ENCODE assay signal across 8 mouse cellular contexts in genomic region chr15:101246231-101247154, GRCm38 (mm10). TPM values are rescaled to one million over a fixed set of nuclear protein-coding genes. Genes with fewer than 3 reads are reported as not detected.
DNase-seq lines count a peak whose midpoint lies in the region; ATAC-seq lines count a peak whose summit lies in the region.

No protein-coding gene starts in this region.

- peak overlapping the region; percentile 76 for H3K4me2 ChIP-seq in hindbrain, embryonic 16.5 days (ENCODE audit: low read length)

- no peaks in the 10 kb centered on the region for H3K79me2 ChIP-seq in macrophage (ENCODE audit: inconsistent target)

- H3K9me3 ChIP-seq in hindbrain, embryonic 16.5 days (ENCODE audit: control insufficient read depth, low read length), result no peaks in the 10 kb centered on the region

- ATAC-seq in hindbrain, embryonic 16.5 days, result peak; percentile 99

- H3K9ac ChIP-seq in hindbrain, embryonic 16.5 days (ENCODE audit: low read depth, low read length), result peak overlapping the region; percentile 76

- H3K27me3 ChIP-seq in hindbrain, embryonic 16.5 days (replicated peaks; ENCODE audit: control insufficient read depth, insufficient read depth, low read length), result no peaks in the 10 kb centered on the region; the same call in 1 of the 2 replicates

- H3K36me3 ChIP-seq in hindbrain, embryonic 16.5 days (ENCODE audit: control insufficient read depth, insufficient read depth, low read length), result no peaks in the 10 kb centered on the region
- H3K36me3 ChIP-seq in macrophage (ENCODE audit: inconsistent target), result no peaks in the 10 kb centered on the region

- DNase-seq in T-cell, adult 2 months (ENCODE audit: low spot score), result peak; percentile 98
- DNase-seq in cerebellum, postnatal 4 days (ENCODE audit: low spot score in 2 of 2), result peak; percentile 79 to 88
- DNase-seq in gastrocnemius, adult 18-20 months (ENCODE audit: low spot score), result peak; percentile 97
- peak; percentile 93 to 96 for DNase-seq in left cerebral cortex, adult 18-20 months (ENCODE audit: low spot score in 2 of 2)
- DNase-seq in right cerebral cortex, adult 18-20 months, result peak; percentile 98
- peak; percentile 79 for DNase-seq in urinary bladder, postnatal 10 days (ENCODE audit: low spot score)

- WGBS in hindbrain, embryonic 16.5 days, result 2% methylated on average over 55 of the region's 56 CpGs
- under 1% methylated on average over 40 of the region's 56 CpGs for WGBS in macrophage (ENCODE audit: missing documents)

- H3K4me3 ChIP-seq in hindbrain, embryonic 16.5 days (ENCODE audit: low read length), result peak overlapping the region; percentile 60
- H3K4me3 ChIP-seq in macrophage (ENCODE audit: inconsistent target), result peak overlapping the region; percentile 22

- peaks cover 5% of the 10 kb centered on the region for H3K4me1 ChIP-seq in hindbrain, embryonic 16.5 days (ENCODE audit: control insufficient read depth, insufficient read depth, low read depth, low read length)

- peak overlapping the region; percentile 86 for H3K27ac ChIP-seq in hindbrain, embryonic 16.5 days (ENCODE audit: low read depth, low read length)
- H3K27ac ChIP-seq in macrophage, result peak overlapping the region; percentile 56

RNA-seq across cellular contexts. Expression of gene Nr4a1, which starts 7.6 kb away (rescaled TPM):
- 100 to 1,000 TPM; 206 to 234 TPM for total RNA-seq in gastrocnemius, adult 18-20 months (2021)
- polyA plus RNA-seq in hindbrain, embryonic 16.5 days (2015; fragmentation: Nextera tagmentation; extraction: Ambion mirVana), result 6.8 and 7.2 TPM in 2 replicates
- 100 to 1,000 TPM; 171 to 181 TPM for total RNA-seq in left cerebral cortex, adult 18-20 months (2021)
- 1,000 to 10,000 TPM in 3 of 26 experiments, 100 to 1,000 TPM in 4, 10 to 100 TPM in 9, 1 to 10 TPM in 10; 1.2 to 1,725 (median 19.2) TPM for total RNA-seq in macrophage (2018; cell fraction: chromatin; rRNA removed)
- total RNA-seq in macrophage (2018; cell fraction: cytosol; rRNA removed), result 100 to 1,000 TPM in 7 of 26 experiments, 10 to 100 TPM in 9, 1 to 10 TPM in 9, under 1 TPM in 1; 0.88 to 552 (median 14.8) TPM
- 1,000 to 10,000 TPM in 2 of 26 experiments, 100 to 1,000 TPM in 7, 10 to 100 TPM in 9, 1 to 10 TPM in 7, under 1 TPM in 1; 0.94 to 1,649 (median 21.6) TPM for total RNA-seq in macrophage (2018; cell fraction: nucleus; rRNA removed)
- 6.1 to 9.4 TPM (median 7.1 TPM) in 3 replicates for polyA plus RNA-seq in macrophage (2018)

RNA-seq across cellular contexts. Expression of gene Grasp, which starts 22.5 kb away (rescaled TPM):
- 1 to 10 TPM; 4.4 to 5.1 TPM for total RNA-seq in gastrocnemius, adult 18-20 months (2021)
- polyA plus RNA-seq in hindbrain, embryonic 16.5 days (2015; fragmentation: Nextera tagmentation; extraction: Ambion mirVana), result 1.1 and 1.7 TPM in 2 replicates
- 100 to 1,000 TPM in 1 of 2 experiments, 10 to 100 TPM in 1; 77.7 to 111 TPM for total RNA-seq in left cerebral cortex, adult 18-20 months (2021)
- under 1 TPM in 9 of 26 experiments, not detected in 17; 0.29 to 0.87 (median 0.66) TPM for total RNA-seq in macrophage (2018; cell fraction: chromatin; rRNA removed)
- 1 to 10 TPM in 1 of 26 experiments, under 1 TPM in 24, not detected in 1; 0.04 to 1.0 (median 0.21) TPM for total RNA-seq in macrophage (2018; cell fraction: cytosol; rRNA removed)
- total RNA-seq in macrophage (2018; cell fraction: nucleus; rRNA removed), result under 1 TPM in 17 of 26 experiments, not detected in 9; 0.22 to 0.94 (median 0.65) TPM
- 0.26 to 0.36 TPM in 2 of 3 replicates, not detected in the other for polyA plus RNA-seq in macrophage (2018)

RNA-seq across cellular contexts. Expression of gene Atg101, which starts 37.6 kb away (rescaled TPM):
- total RNA-seq in gastrocnemius, adult 18-20 months (2021), result 10 to 100 TPM; 25.0 to 31.3 TPM
- polyA plus RNA-seq in hindbrain, embryonic 16.5 days (2015; fragmentation: Nextera tagmentation; extraction: Ambion mirVana), result 79.6 and 81.3 TPM in 2 replicates
- total RNA-seq in left cerebral cortex, adult 18-20 months (2021), result 10 to 100 TPM; 45.5 to 53.6 TPM
- total RNA-seq in macrophage (2018; cell fraction: chromatin; rRNA removed), result 10 to 100 TPM in 15 of 26 experiments, 1 to 10 TPM in 11; 3.2 to 27.1 (median 11.0) TPM
- 10 to 100 TPM; 10.5 to 25.7 (median 19.1) TPM for total RNA-seq in macrophage (2018; cell fraction: cytosol; rRNA removed)
- total RNA-seq in macrophage (2018; cell fraction: nucleus; rRNA removed), result 10 to 100 TPM in 20 of 26 experiments, 1 to 10 TPM in 6; 6.5 to 19.8 (median 11.5) TPM
- 19.7 to 26.3 TPM (median 22.9 TPM) in 3 replicates for polyA plus RNA-seq in macrophage (2018)

RNA-seq across cellular contexts. Expression of gene 6030408B16Rik, which starts 46.5 kb away (rescaled TPM):
- total RNA-seq in gastrocnemius, adult 18-20 months (2021), result under 1 TPM; 0.26 to 0.27 TPM
- polyA plus RNA-seq in hindbrain, embryonic 16.5 days (2015; fragmentation: Nextera tagmentation; extraction: Ambion mirVana), result 0.13 and 0.21 TPM in 2 replicates
- total RNA-seq in left cerebral cortex, adult 18-20 months (2021), result under 1 TPM; 0.40 to 0.42 TPM
- total RNA-seq in macrophage (2018; cell fraction: chromatin; rRNA removed), result 1 to 10 TPM in 2 of 26 experiments, under 1 TPM in 11, not detected in 13; 0.35 to 1.2 (median 0.49) TPM
- total RNA-seq in macrophage (2018; cell fraction: cytosol; rRNA removed), result not detected
- 1 to 10 TPM in 1 of 26 experiments, under 1 TPM in 3, not detected in 22; 0.39 to 1.3 (median 0.60) TPM for total RNA-seq in macrophage (2018; cell fraction: nucleus; rRNA removed)
- not detected in 3 replicates for polyA plus RNA-seq in macrophage (2018)

Comparison
In these comparisons a context has a peak if more than half of its experiments do, and no peak if none do; other contexts are left out.
1. Peak in every context shown above with its lines: DNase-seq, ATAC-seq, H3K4me3 ChIP-seq and H3K27ac ChIP-seq.
2. RNA of gene Grasp, which starts 22.5 kb away (total RNA-seq): 77.7 to 111 TPM in left cerebral cortex, adult 18-20 months; 4.4 to 5.1 TPM in gastrocnemius, adult 18-20 months; every median in the first group is over 10 times any median in the second.